ENCODE assay signal across 22 mouse cellular contexts in the genomic region with DNA sequence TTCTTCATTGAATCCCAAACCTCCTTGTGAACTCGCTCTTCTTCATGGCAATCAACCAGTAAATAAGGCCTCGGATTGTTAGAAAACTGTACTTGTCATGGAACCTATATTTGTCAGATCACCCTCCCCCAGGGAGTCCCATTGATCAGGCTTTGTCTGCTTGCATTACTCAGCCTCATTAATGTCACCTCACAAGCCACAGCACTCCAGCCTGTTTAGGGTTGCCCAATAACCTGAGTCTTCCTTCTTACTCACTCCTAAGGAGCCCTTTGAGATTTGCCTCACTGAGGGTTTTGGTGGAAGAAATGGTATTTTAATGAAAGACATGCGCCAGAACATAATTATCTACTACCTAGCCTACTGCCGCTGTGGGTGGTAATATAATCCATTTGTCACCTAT.
DNase-seq lines count a peak whose midpoint lies in the region; ATAC-seq and TF ChIP-seq lines count a peak whose summit lies in the region.
"Had no signal": no experiment of that assay in that cellular context is flagged by ENCODE, and none has a peak within 500 bp of the region (broad histone marks: within the 10 kb centered on the region; RNA-seq: fewer than 3 reads in every experiment).

No protein-coding gene starts in this region.

- H3K4me1 ChIP-seq in forebrain, embryonic 13.5 days = peaks cover 12% of the 10 kb centered on the region
- H3K4me1 ChIP-seq in forebrain, postnatal 0 days (ENCODE audit: insufficient read depth) = no peaks in the 10 kb centered on the region
- H3K4me1 ChIP-seq in midbrain, embryonic 15.5 days = peaks cover 7% of the 10 kb centered on the region; the same call in 1 of the 2 replicates
- H3K4me1 ChIP-seq: heart, embryonic 12.5 days; liver, embryonic 12.5 days had no signal

- H3K9me3 ChIP-seq in forebrain, embryonic 13.5 days (replicated peaks) = no peaks in the 10 kb centered on the region
- H3K9me3 ChIP-seq in forebrain, postnatal 0 days (ENCODE audit: low read length) = no peaks in the 10 kb centered on the region
- H3K9me3 ChIP-seq in midbrain, embryonic 15.5 days = no peaks in the 10 kb centered on the region
- H3K9me3 ChIP-seq: embryonic facial prominence, embryonic 13.5 days; forebrain, embryonic 10.5 days; heart, embryonic 12.5 days; liver, embryonic 12.5 days had no signal

- H3K4me3 ChIP-seq in forebrain, embryonic 13.5 days = no peak overlapping the region
- H3K4me3 ChIP-seq in forebrain, postnatal 0 days (ENCODE audit: low read depth, low read length) = no peak overlapping the region
- no peak overlapping the region for H3K4me3 ChIP-seq in midbrain, embryonic 15.5 days
- H3K4me3 ChIP-seq: embryonic facial prominence, embryonic 13.5 days; forebrain, embryonic 10.5 days; heart, embryonic 12.5 days; liver, embryonic 12.5 days had no signal

- intact Hi-C loops in gastrocnemius, postnatal 14 days (cut with DNase I; ENCODE audit: low total_unique reads) = no loop called here

- H3K27me3 ChIP-seq in forebrain, embryonic 13.5 days = no peaks in the 10 kb centered on the region
- no peaks in the 10 kb centered on the region for H3K27me3 ChIP-seq in forebrain, postnatal 0 days (ENCODE audit: insufficient read depth, low read length)
- no peaks in the 10 kb centered on the region for H3K27me3 ChIP-seq in midbrain, embryonic 15.5 days (replicated peaks)
- H3K27me3 ChIP-seq: embryonic facial prominence, embryonic 13.5 days; heart, embryonic 12.5 days; liver, embryonic 12.5 days had no signal

- no peak for TF ChIP-seq CTCF in forebrain, postnatal 0 days (IDR thresholded peaks at IDR 0.05; ENCODE audit: low read depth)
- TF ChIP-seq CTCF in brain, embryonic 14.5 days (IDR thresholded peaks at IDR 0.05; ENCODE audit: borderline replicate concordance, extremely low read depth, insufficient read depth, insufficient read length) = no peak

- no peaks in the 10 kb centered on the region for H3K36me3 ChIP-seq in forebrain, embryonic 13.5 days (ENCODE audit: poor library complexity, severe bottlenecking)
- no peaks in the 10 kb centered on the region for H3K36me3 ChIP-seq in forebrain, postnatal 0 days (ENCODE audit: insufficient read depth)
- no peaks in the 10 kb centered on the region for H3K36me3 ChIP-seq in midbrain, embryonic 15.5 days (replicated peaks)
- H3K36me3 ChIP-seq: embryonic facial prominence, embryonic 13.5 days; forebrain, embryonic 10.5 days; heart, embryonic 12.5 days; liver, embryonic 12.5 days had no signal

- H3K9ac ChIP-seq in forebrain, embryonic 13.5 days = no peak overlapping the region
- no peak overlapping the region for H3K9ac ChIP-seq in forebrain, postnatal 0 days
- H3K9ac ChIP-seq in midbrain, embryonic 15.5 days = no peak overlapping the region
- H3K9ac ChIP-seq: embryonic facial prominence, embryonic 13.5 days; heart, embryonic 12.5 days; liver, embryonic 12.5 days; lung, embryonic 14.5 days had no signal

- no peak overlapping the region for H3K4me2 ChIP-seq in forebrain, embryonic 13.5 days
- H3K4me2 ChIP-seq in forebrain, postnatal 0 days (ENCODE audit: low read depth) = no peak overlapping the region
- H3K4me2 ChIP-seq in midbrain, embryonic 15.5 days = no peak overlapping the region
- H3K4me2 ChIP-seq: heart, embryonic 12.5 days; liver, embryonic 12.5 days; lung, embryonic 14.5 days had no signal

- no peak for DNase-seq in forebrain, postnatal 0 days
- peak; percentile 56 for DNase-seq in brain, embryonic 14.5 days (ENCODE audit: low read depth)
- DNase-seq in forelimb bud, embryonic 11.5 days (ENCODE audit: low read depth, low spot score) = peak; percentile 4
- no peak for DNase-seq in cerebellum, postnatal 10 days
- no peak for DNase-seq in spleen, adult 18-20 months
- DNase-seq in gastrocnemius, postnatal 14 days = no peak
- DNase-seq: adrenal gland, postnatal 36 days; cerebellum, postnatal 14 days; heart, postnatal 36 days; left cerebral cortex, postnatal 4 days; lung, embryonic 14.5 days; right cerebral cortex, postnatal 14 days; thymus, postnatal 14 days had no signal

- 0 out of 2 replicates have a peak, but pooled peaks have one; percentile 28 for ATAC-seq in forebrain, embryonic 13.5 days
- no peak for ATAC-seq in forebrain, postnatal 0 days
- ATAC-seq in midbrain, embryonic 15.5 days (replicated peaks) = peak; percentile 79; the same call in 1 of the 2 replicates
- ATAC-seq: intestine, embryonic 16.5 days; liver, embryonic 12.5 days had no signal

- H3K27ac ChIP-seq in forebrain, embryonic 13.5 days = no peak overlapping the region
- H3K27ac ChIP-seq in forebrain, postnatal 0 days (ENCODE audit: low read depth, low read length) = no peak overlapping the region
- H3K27ac ChIP-seq in midbrain, embryonic 15.5 days = no peak overlapping the region
- H3K27ac ChIP-seq: embryonic facial prominence, embryonic 13.5 days; forebrain, embryonic 10.5 days; kidney, postnatal 0 days; liver, embryonic 12.5 days; macrophage had no signal

- 72% methylated on average over 4 of the region's 4 CpGs for WGBS in forebrain, embryonic 13.5 days
- whole genome bisulfite sequencing in forebrain, postnatal 0 days = 80% methylated on average over 4 of the region's 4 CpGs
- WGBS in midbrain, embryonic 15.5 days = 51% methylated on average over 4 of the region's 4 CpGs

- no peak for TF ChIP-seq POLR2A in brain, embryonic 14.5 days (IDR thresholded peaks at IDR 0.05; ENCODE audit: borderline replicate concordance, extremely low read depth, insufficient read depth, insufficient read length, poor library complexity, severe bottlenecking)

Comparison
In these comparisons a context has a peak if more than half of its experiments do, and no peak if none do; other contexts are left out.
1. DNase-seq: peak in brain, embryonic 14.5 days (single experiment) and forelimb bud, embryonic 11.5 days (single experiment); none in forebrain, postnatal 0 days (single experiment), cerebellum, postnatal 10 days (0 of 2), spleen, adult 18-20 months (0 of 2) and gastrocnemius, postnatal 14 days (single experiment).